Comparison of ENCODE assay signal across 8 mouse cellular contexts in genomic region chr2:49811420-49811819, GRCm38 (mm10). TPM values are rescaled to one million over a fixed set of nuclear protein-coding genes. Genes with fewer than 3 reads are reported as not detected.
DNase-seq lines count a peak whose midpoint lies in the region; ATAC-seq and TF ChIP-seq lines count a peak whose summit lies in the region.
"Had no signal": no experiment of that assay in that cellular context is flagged by ENCODE, and none has a peak within 500 bp of the region (broad histone marks: within the 10 kb centered on the region; RNA-seq: fewer than 3 reads in every experiment).

No protein-coding gene starts in this region.

- peak overlapping the region; percentile 1; the same call in 1 of the 2 replicates for H3K4me2 ChIP-seq in limb, embryonic 12.5 days

- H3K4me3 ChIP-seq in limb, embryonic 12.5 days (replicated peaks) = no peak overlapping the region
- H3K4me3 ChIP-seq in limb, embryonic 10.5 days = no peak overlapping the region
- H3K4me3 ChIP-seq in ES-E14 (ENCODE audit: insufficient read depth in 1 of 2, low read depth in 1 of 2, low read length in 2 of 2, poor library complexity in 1 of 2, severe bottlenecking in 1 of 2) = no peak overlapping the region

- H3K9me3 ChIP-seq in limb, embryonic 12.5 days = no peaks in the 10 kb centered on the region
- no peaks in the 10 kb centered on the region for H3K9me3 ChIP-seq in limb, embryonic 10.5 days (replicated peaks)
- H3K9me3 ChIP-seq in ES-E14 (ENCODE audit: control insufficient read depth, insufficient read depth, low read depth, low read length) = no peaks in the 10 kb centered on the region

- no peak overlapping the region for H3K27ac ChIP-seq in limb, embryonic 12.5 days
- no peak overlapping the region; the same call in 1 of the 2 replicates for H3K27ac ChIP-seq in limb, embryonic 10.5 days
- H3K27ac ChIP-seq in ES-E14 (ENCODE audit: insufficient read depth, low read depth, low read length, poor library complexity, severe bottlenecking) = peak overlapping the region; percentile 34; the same call in 1 of the 2 replicates

- no peak for DNase-seq in limb, embryonic 10.5 days (ENCODE audit: low spot score)
- peak; percentile 56 for DNase-seq in ES-E14 (ENCODE audit: low read depth, low spot score)
- no peak for DNase-seq in gastrocnemius, postnatal 25 days
- no peak for DNase-seq in right cerebral cortex, adult 2 months (ENCODE audit: low spot score in 2 of 2)

- 13% methylated on average over 11 of the region's 11 CpGs for WGBS in limb, embryonic 12.5 days
- 13% methylated on average over 11 of the region's 11 CpGs for WGBS in limb, embryonic 10.5 days

- ATAC-seq in limb, embryonic 12.5 days (ENCODE audit: insufficient number of reproducible peaks, insufficient read depth, low FRiP score, low TSS enrichment, low read depth) = no peak; the same call in 1 of the 2 replicates
- ATAC-seq in granulocyte monocyte progenitor cell, adult 5-6 weeks (replicated peaks; ENCODE audit: poor library complexity, severe bottlenecking) = peak; percentile 3; the same call in 1 of the 2 replicates
- ATAC-seq in megakaryocyte-erythroid progenitor cell, adult 5-6 weeks (replicated peaks; ENCODE audit: low FRiP score, low TSS enrichment, poor library complexity, severe bottlenecking) = peak; percentile 5; the same call in 1 of the 2 replicates

- H3K36me3 ChIP-seq in limb, embryonic 12.5 days = no peaks in the 10 kb centered on the region
- H3K36me3 ChIP-seq in limb, embryonic 10.5 days = no peaks in the 10 kb centered on the region
- no peaks in the 10 kb centered on the region for H3K36me3 ChIP-seq in ES-E14 (ENCODE audit: control insufficient read depth, insufficient read depth, low read length, poor library complexity, severe bottlenecking)
- H3K36me3 ChIP-seq: G1E had no signal

- H3K27me3 ChIP-seq in limb, embryonic 12.5 days = no peaks in the 10 kb centered on the region
- H3K27me3 ChIP-seq in limb, embryonic 10.5 days (ENCODE audit: low read depth, poor library complexity, severe bottlenecking) = no peaks in the 10 kb centered on the region

- in situ Hi-C loops in ES-E14 (cut with MboI; ENCODE audit: low sequenced_read_pairs in 2 of 2, unreplicated experiment in 2 of 2) = no loop called here

- H3K9ac ChIP-seq in limb, embryonic 12.5 days (replicated peaks) = no peak overlapping the region
- no peak overlapping the region for H3K9ac ChIP-seq in ES-E14 (ENCODE audit: insufficient read depth, low read depth, low read length, poor library complexity, severe bottlenecking)

- peaks cover 20% of the 10 kb centered on the region for H3K4me1 ChIP-seq in limb, embryonic 12.5 days (replicated peaks)
- peaks cover 16% of the 10 kb centered on the region for H3K4me1 ChIP-seq in limb, embryonic 10.5 days
- H3K4me1 ChIP-seq in ES-E14 (ENCODE audit: control insufficient read depth in 2 of 2, insufficient read depth in 2 of 2, low read length in 2 of 2, poor library complexity in 1 of 2) = peaks cover 8 to 16% of the 10 kb centered on the region in 2 experiments; a peak in 3 of 4 replicates

TF ChIP-seq in ES-E14, 5 proteins besides CTCF, POLR2A, EP300 and RAD21:
- TF ChIP-seq ZNF384 (IDR thresholded peaks at IDR 0.05; ENCODE audit: low read depth, low read length) = no peak
- no peak for TF ChIP-seq HCFC1 (IDR thresholded peaks at IDR 0.05; ENCODE audit: borderline replicate concordance, insufficient read depth, low read length)
- TF ChIP-seq ZC3H11A (IDR thresholded peaks at IDR 0.05; ENCODE audit: borderline replicate concordance, low read depth, low read length) = no peak
- TF ChIP-seq CHD2 (IDR thresholded peaks at IDR 0.05; ENCODE audit: low read depth, low read length) = no peak
- no peak for TF ChIP-seq MAFK (IDR thresholded peaks at IDR 0.05; ENCODE audit: insufficient read depth, low read depth, low read length)

RNA-seq across cellular contexts. Expression of gene Lypd6b, which starts 23.9 kb away (rescaled TPM):
- 7.2 and 7.3 TPM in 2 replicates for polyA plus RNA-seq in limb, embryonic 12.5 days (2016; fragmentation: Nextera tagmentation; extraction: Ambion mirVana)
- polyA plus RNA-seq in limb, embryonic 10.5 days (2016; fragmentation: Nextera tagmentation; extraction: Ambion mirVana) = 3.8 and 3.9 TPM in 2 replicates
- total RNA-seq in ES-E14 (2012; rRNA removed) = 0.18 and 0.48 TPM in 2 replicates
- total RNA-seq in granulocyte monocyte progenitor cell, adult 5-6 weeks (2014; fragmentation: Nextera tagmentation) = not detected in 2 replicates
- total RNA-seq in granulocyte monocyte progenitor cell, adult 5-6 weeks (2017) = 0.10 TPM in 1 of 2 replicates, not detected in the other
- not detected in 2 replicates for total RNA-seq in megakaryocyte-erythroid progenitor cell, adult 5-6 weeks (2014; fragmentation: Nextera tagmentation)
- 0.95 TPM in 1 of 2 replicates, not detected in the other for total RNA-seq in megakaryocyte-erythroid progenitor cell, adult 5-6 weeks (2017)
- total RNA-seq in gastrocnemius, postnatal 25 days (2021) = not detected
- polyA plus RNA-seq: G1E had no signal
